Mouse (Mus musculus) stomach, postnatal 0 days (tissue): ENCODE measurements around the gene Zfp112. TPM values are rescaled to one million over a fixed set of nuclear protein-coding genes. Genes with fewer than 3 reads are reported as not detected.

Source experiments
- ATAC-seq: fragments of 200-750 bp; cut with Nextera tagmentation; 2 replicates; pipeline ENCODE4 v1.8.0; 2017; ENCODE audit not compliant: low FRiP score, low TSS enrichment
- DNase-seq: peaks from one replicate; pipeline ENCODE4 v3.0.0-alpha.2; 2016; ENCODE audit warnings: low spot score
- H3K27ac ChIP-seq: fragments of 300-500 bp; sonication (generic); replicated peaks from 2 replicates; pipeline ENCODE4 v1.5.1; 2014; ENCODE audit warnings: mild to moderate bottlenecking, control low read depth
- H3K27me3 ChIP-seq: fragments of 300-500 bp; sonication (generic); 2 replicates; pipeline ENCODE4 v1.6.1; 2014; ENCODE audit warnings: low read length; ENCODE audit not compliant: control insufficient read depth, insufficient read depth
- H3K36me3 ChIP-seq: fragments of 300-500 bp; sonication (generic); 2 replicates; pipeline ENCODE4 v1.6.1; 2014; ENCODE audit warnings: low read length, mixed read lengths; ENCODE audit not compliant: control insufficient read depth, insufficient read depth
- H3K4me1 ChIP-seq: fragments of 300-500 bp; sonication (generic); replicated peaks from 2 replicates; pipeline ENCODE4 v1.6.1; 2014; ENCODE audit warnings: antibody characterized with exemption; ENCODE audit not compliant: control insufficient read depth, insufficient read depth
- H3K4me2 ChIP-seq: fragments of 300-500 bp; sonication (generic); replicated peaks from 2 replicates; pipeline ENCODE4 v1.6.1; 2014; ENCODE audit warnings: low read depth, mild to moderate bottlenecking, control low read depth, moderate library complexity
- H3K4me3 ChIP-seq: fragments of 300-500 bp; sonication (generic); 2 replicates; pipeline ENCODE4 v1.5.1; 2014; ENCODE audit warnings: low read depth, low read length, control low read depth
- H3K9ac ChIP-seq: fragments of 300-500 bp; sonication (generic); 2 replicates; pipeline ENCODE4 v1.6.1; 2014; ENCODE audit warnings: mild to moderate bottlenecking, low read length, control low read depth, mixed read lengths
- H3K9me3 ChIP-seq: fragments of 300-500 bp; sonication (generic); 2 replicates; pipeline ENCODE4 v1.6.1; 2016; ENCODE audit warnings: low read length; ENCODE audit not compliant: control insufficient read depth
- CTCF ChIP-seq: IDR thresholded peaks from 2 replicates; pipeline ENCODE4 v1.5.1; 2016; ENCODE audit warnings: antibody characterized with exemption, low read depth, mild to moderate bottlenecking, moderate library complexity
- EP300 ChIP-seq: optimal IDR thresholded peaks from 2 replicates; pipeline ENCODE3; 2016; ENCODE audit warnings: antibody characterized with exemption
- WGBS: fragments of 180-500 bp; shearing (Covaris S2); extraction: QIAGEN DNeasy Blood & Tissue Kit; methylation state at CpG from one replicate; pipeline ENCODE4 v1.1.7; 2014; 5-methylcytosine and 5-hydroxymethylcytosine counted together
- polyA plus RNA-seq: library from polyadenylated mRNA; unstranded; fragments of >200 nt; fragmentation: Nextera tagmentation; extraction: Ambion mirVana; gene quantifications from 2 replicates; pipeline ENCODE4 v1.2.1, GENCODE M21; 2015

The Zfp112 gene
- polyA plus RNA-seq, 1 experiment from 2014 or later = 2.2 TPM

- Histone ChIP-seq H3K4me2 (no peak overlapping the region), H3K4me1 (no peaks in the 10 kb centered on the region; the same call in 1 of the 2 replicates), H3K36me3 (no peaks in the 10 kb centered on the region), H3K9me3 (no peaks in the 10 kb centered on the region), H3K27me3 (no peaks in the 10 kb centered on the region), H3K4me3 (no peak overlapping the region), H3K9ac (no peak overlapping the region), H3K27ac (no peak overlapping the region)
- WGBS = 56% methylated on average over 4 of the region's 4 CpGs
- TF ChIP-seq CTCF = no peak
- no peak for TF ChIP-seq EP300
- ATAC-seq (no peak), DNase-seq (no peak)
Measured at GRCm38 (mm10) chr7:24116655-24117054, 4.5 kb downstream of the Zfp112 start.

- no peaks in the 10 kb centered on the region for H3K27me3 ChIP-seq
- DNase-seq (no peak), ATAC-seq (no peak)
- WGBS = 17% methylated on average over 6 of the region's 6 CpGs
- H3K4me3 ChIP-seq = peak overlapping the region; percentile 81
- peak overlapping the region; percentile 70 for H3K4me2 ChIP-seq
- no peak overlapping the region for H3K27ac ChIP-seq
- H3K9me3 ChIP-seq = no peaks in the 10 kb centered on the region
- no peak for TF ChIP-seq EP300
- no peak for TF ChIP-seq CTCF
- H3K4me1 ChIP-seq = peaks cover 7% of the 10 kb centered on the region; the same call in 1 of the 2 replicates
- peaks cover 7% of the 10 kb centered on the region for H3K36me3 ChIP-seq
- H3K9ac ChIP-seq = peak overlapping the region; percentile 80
Measured at GRCm38 (mm10) chr7:24133425-24133995, 21.4 kb downstream of the Zfp112 start.

GRCm38 (mm10) chr7:24133996-24134828, 22.1 kb downstream of the Zfp112 start, which contains the start of gene Zfp235:
Gene Zfp235 (plus strand): TSS chr7:24134169.
- ATAC-seq = peak; percentile 95
- peak; percentile 86 for DNase-seq
- Histone ChIP-seq H3K4me2 (peak within 1 kb of the TSS; percentile 70), H3K9me3 (no peaks in the 10 kb centered on the region), H3K27me3 (no peaks in the 10 kb centered on the region), H3K4me3 (peak within 1 kb of the TSS; percentile 81), H3K9ac (peak within 1 kb of the TSS; percentile 80), H3K36me3 (peaks cover 7% of the 10 kb centered on the region), H3K27ac (no peak within 1 kb of the TSS), H3K4me1 (peaks cover 7% of the 10 kb centered on the region; the same call in 1 of the 2 replicates)
- WGBS = 3% methylated on average over 32 of the region's 32 CpGs
- TF ChIP-seq EP300 = no peak
- TF ChIP-seq CTCF = no peak

GRCm38 (mm10) chr7:24142566-24142965, 30.5 kb downstream of the Zfp112 start:
- H3K9ac ChIP-seq = no peak overlapping the region
- WGBS = 88% methylated on average over 6 of the region's 6 CpGs
- H3K4me2 ChIP-seq = no peak overlapping the region
- peak; percentile 10 for DNase-seq
- no peak overlapping the region for H3K27ac ChIP-seq
- no peaks in the 10 kb centered on the region for H3K4me1 ChIP-seq
- 0 out of 2 replicates have a peak, but pooled peaks cover 4% of the 10 kb centered on the region for H3K9me3 ChIP-seq
- H3K36me3 ChIP-seq = peaks cover 14% of the 10 kb centered on the region; the same call in 1 of the 2 replicates
- H3K4me3 ChIP-seq = no peak overlapping the region
- TF ChIP-seq EP300 (no peak), CTCF (no peak)
- no peak for ATAC-seq
- H3K27me3 ChIP-seq = no peaks in the 10 kb centered on the region

GRCm38 (mm10) chr7:24153272-24153671, 41.2 kb downstream of the Zfp112 start:
- TF ChIP-seq EP300 (no peak), CTCF (peak; percentile 76)

GRCm38 (mm10) chr7:24172191-24172590, 60.1 kb downstream of the Zfp112 start:
- DNase-seq = no peak
- TF ChIP-seq CTCF (no peak), EP300 (no peak)
- ATAC-seq = no peak
- Histone ChIP-seq H3K9ac (no peak overlapping the region), H3K4me3 (no peak overlapping the region), H3K4me2 (no peak overlapping the region), H3K9me3 (no peaks in the 10 kb centered on the region), H3K36me3 (no peaks in the 10 kb centered on the region), H3K4me1 (no peaks in the 10 kb centered on the region), H3K27ac (no peak overlapping the region), H3K27me3 (no peaks in the 10 kb centered on the region)
- 44% methylated on average over 4 of the region's 4 CpGs for WGBS

More at GRCm38 (mm10) chr7:24153272-24153671, 41.2 kb downstream of the Zfp112 start:
- no peak overlapping the region for H3K27ac ChIP-seq
- DNase-seq (peak; percentile 28), ATAC-seq (no peak)
- WGBS = 5% methylated on average over 1 of the region's 1 CpGs
- no peaks in the 10 kb centered on the region for H3K4me1 ChIP-seq
- H3K9ac ChIP-seq = no peak overlapping the region
- H3K27me3 ChIP-seq = no peaks in the 10 kb centered on the region
- no peaks in the 10 kb centered on the region for H3K36me3 ChIP-seq
- no peak overlapping the region for H3K4me3 ChIP-seq
- H3K4me2 ChIP-seq = no peak overlapping the region
- H3K9me3 ChIP-seq = no peaks in the 10 kb centered on the region
